Mouse (Mus musculus): ENCODE results near the gene Grik1.

DNA sequence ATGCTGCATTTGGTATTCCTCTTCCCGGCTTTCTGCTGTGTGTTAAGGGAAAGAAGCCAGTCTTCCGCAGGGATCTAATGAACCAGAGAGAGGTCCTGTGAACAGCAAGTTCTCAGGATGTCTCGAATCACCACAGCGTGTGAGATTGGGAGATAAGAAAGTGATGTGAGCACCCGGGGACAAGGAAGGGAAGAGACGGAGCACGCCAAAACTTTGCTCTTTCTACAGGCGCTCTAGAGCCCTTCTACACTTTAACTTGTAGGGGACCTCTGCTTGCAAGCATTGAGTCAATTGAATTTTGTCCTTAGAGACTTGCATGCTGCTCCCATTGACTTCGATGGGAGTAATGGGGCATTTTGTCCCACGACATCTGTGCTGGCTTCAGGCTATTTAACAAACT, 241.9 kb downstream of the Grik1 start:
- TF ChIP-seq HCFC1 (IDR thresholded peaks at IDR 0.05; ENCODE audit: borderline replicate concordance, insufficient read depth, low read length) = no peak
- TF ChIP-seq ZNF384 (IDR thresholded peaks at IDR 0.05; ENCODE audit: low read depth, low read length) = no peak
- no peak for TF ChIP-seq MAFK (IDR thresholded peaks at IDR 0.05; ENCODE audit: insufficient read depth, low read depth, low read length)
- TF ChIP-seq CHD2 (IDR thresholded peaks at IDR 0.05; ENCODE audit: low read depth, low read length) = no peak
- no peak for TF ChIP-seq ZC3H11A (IDR thresholded peaks at IDR 0.05; ENCODE audit: borderline replicate concordance, low read depth, low read length)

Data from ES-E14 (cell line).